Mouse (Mus musculus) lung, embryonic 14.5 days (tissue): Measurements from ENCODE around the gene Sfn. TPM values are rescaled to one million over a fixed set of nuclear protein-coding genes. Genes with fewer than 3 reads are reported as not detected.

Source experiments
- ATAC-seq: fragments of 200-750 bp; cut with Nextera tagmentation; 2 replicates; pipeline ENCODE4 v1.8.0; 2017; ENCODE audit warnings: mild to moderate bottlenecking, moderate TSS enrichment, moderate library complexity; ENCODE audit not compliant: insufficient read depth
- DNase-seq: peaks from one replicate; pipeline ENCODE4 v3.0.0-alpha.2; 2015
- H3K27ac ChIP-seq: fragments of 300-500 bp; sonication (generic); 2 replicates; pipeline ENCODE4 v1.5.1; 2014; ENCODE audit warnings: low read depth, mild to moderate bottlenecking, moderate library complexity
- H3K27me3 ChIP-seq: fragments of 300-500 bp; sonication (generic); 2 replicates; pipeline ENCODE4 v1.6.1; 2014; ENCODE audit warnings: low read length, control low read depth; ENCODE audit not compliant: insufficient read depth
- H3K36me3 ChIP-seq: fragments of 300-500 bp; sonication (generic); 2 replicates; pipeline ENCODE4 v1.6.1; 2014; ENCODE audit warnings: control low read depth; ENCODE audit not compliant: insufficient read depth
- H3K4me1 ChIP-seq: fragments of 300-500 bp; sonication (generic); 2 replicates; pipeline ENCODE4 v1.6.1; 2014; ENCODE audit warnings: antibody characterized with exemption, control low read depth; ENCODE audit not compliant: insufficient read depth
- H3K4me2 ChIP-seq: fragments of 300-500 bp; sonication (generic); 2 replicates; pipeline ENCODE4 v1.6.1; 2014; ENCODE audit warnings: mild to moderate bottlenecking
- H3K4me3 ChIP-seq: fragments of 300-500 bp; sonication (generic); 2 replicates; pipeline ENCODE4 v1.5.1; 2014; ENCODE audit warnings: low read depth, low read length
- H3K9ac ChIP-seq: fragments of 300-500 bp; sonication (generic); 2 replicates; pipeline ENCODE4 v1.6.1; 2014
- H3K9me3 ChIP-seq: fragments of 300-500 bp; sonication (generic); 2 replicates; pipeline ENCODE4 v1.6.1; 2016; ENCODE audit warnings: low read depth, low read length, control low read depth
- CTCF ChIP-seq: IDR thresholded peaks from 2 replicates; pipeline ENCODE4 v1.5.1; 2016; ENCODE audit warnings: antibody characterized with exemption, low read depth
- WGBS: fragments of 180-500 bp; shearing (Covaris S2); extraction: QIAGEN DNeasy Blood & Tissue Kit; methylation state at CpG from one replicate; pipeline ENCODE4 v1.1.7; 2014; 5-methylcytosine and 5-hydroxymethylcytosine counted together
- polyA plus RNA-seq: library from polyadenylated mRNA; unstranded; fragments of >200 nt; fragmentation: Nextera tagmentation; extraction: Ambion mirVana; gene quantifications from 2 replicates; pipeline ENCODE4 v1.2.1, GENCODE M21; 2014

Sfn gene
- polyA plus RNA-seq, 1 experiment from 2014 or later = 10.6 TPM

GRCm38 (mm10) chr4:133612416-133612815 lies 10.4 kb upstream of the Sfn start:
- H3K27ac ChIP-seq = no peak overlapping the region
- H3K4me1 ChIP-seq = no peaks in the 10 kb centered on the region
- no peak overlapping the region for H3K4me2 ChIP-seq
- TF ChIP-seq CTCF = peak; percentile 16
- DNase-seq (no peak), ATAC-seq (no peak)
- H3K36me3 ChIP-seq = peaks cover 51% of the 10 kb centered on the region
- no peak overlapping the region for H3K4me3 ChIP-seq
- WGBS = 94% methylated on average over 7 of the region's 7 CpGs
- H3K9ac ChIP-seq = no peak overlapping the region
- peaks cover 6% of the 10 kb centered on the region; the same call in 1 of the 2 replicates for H3K9me3 ChIP-seq
- no peaks in the 10 kb centered on the region for H3K27me3 ChIP-seq

- Histone ChIP-seq H3K9me3 (peaks cover 6% of the 10 kb centered on the region; the same call in 1 of the 2 replicates), H3K9ac (no peak overlapping the region), H3K4me2 (no peak overlapping the region), H3K4me3 (no peak overlapping the region), H3K27me3 (no peaks in the 10 kb centered on the region), H3K4me1 (no peaks in the 10 kb centered on the region), H3K36me3 (peaks cover 53% of the 10 kb centered on the region), H3K27ac (no peak overlapping the region)
- TF ChIP-seq CTCF = peak; percentile 50
- ATAC-seq (no peak), DNase-seq (no peak)
- WGBS = 98% methylated on average over 5 of the region's 5 CpGs
These were observed 9.8 kb upstream of the Sfn start for GRCm38 (mm10) chr4:133611815-133612214.

GRCm38 (mm10) chr4:133609719-133610118 lies 7.8 kb upstream of the Sfn start:
- Histone ChIP-seq H3K27me3 (no peaks in the 10 kb centered on the region), H3K4me1 (no peaks in the 10 kb centered on the region), H3K27ac (no peak overlapping the region), H3K9ac (no peak overlapping the region), H3K4me2 (no peak overlapping the region), H3K4me3 (no peak overlapping the region), H3K9me3 (peaks cover 6% of the 10 kb centered on the region; the same call in 1 of the 2 replicates), H3K36me3 (peaks cover 59% of the 10 kb centered on the region)
- peak; percentile 88 for DNase-seq
- peak; percentile 94 for TF ChIP-seq CTCF
- ATAC-seq = peak; percentile 73; the same call in 1 of the 2 replicates
- WGBS = 18% methylated on average over 6 of the region's 6 CpGs

- whole genome bisulfite sequencing = 69% methylated on average over 10 of the region's 10 CpGs
- no peak overlapping the region for H3K4me2 ChIP-seq
- peaks cover 5% of the 10 kb centered on the region for H3K27me3 ChIP-seq
- H3K9me3 ChIP-seq = peaks cover 4% of the 10 kb centered on the region; the same call in 1 of the 2 replicates
- no peak overlapping the region for H3K9ac ChIP-seq
- no peak for DNase-seq
- no peak overlapping the region for H3K27ac ChIP-seq
- H3K36me3 ChIP-seq = peaks cover 53% of the 10 kb centered on the region
- ATAC-seq = no peak
- H3K4me3 ChIP-seq = no peak overlapping the region
- no peak for TF ChIP-seq CTCF
- no peaks in the 10 kb centered on the region for H3K4me1 ChIP-seq
These were observed 5.3 kb upstream of the Sfn start for GRCm38 (mm10) chr4:133607284-133607683.

DNA sequence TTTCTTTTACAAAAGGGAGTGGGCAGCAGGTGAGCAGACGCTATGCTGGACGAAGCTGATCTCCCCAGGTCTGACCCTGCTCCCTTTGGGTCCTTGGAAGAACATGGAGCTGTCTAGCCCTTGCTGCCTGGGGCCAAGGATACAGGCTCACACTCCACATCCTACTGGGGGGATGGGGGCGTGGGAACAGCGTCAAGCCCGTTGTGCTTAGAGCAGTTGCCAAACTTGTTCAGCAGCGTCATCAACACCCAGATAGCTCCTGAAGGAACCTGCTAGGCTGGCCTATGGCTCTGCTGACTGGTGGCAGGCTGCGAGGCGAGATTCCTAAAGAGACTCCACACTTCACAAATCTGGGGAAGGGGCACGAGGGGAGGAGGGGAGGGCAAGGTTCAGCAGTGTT lies 3.4 kb upstream of the Sfn start:
- Histone ChIP-seq H3K36me3 (peaks cover 44% of the 10 kb centered on the region), H3K4me1 (no peaks in the 10 kb centered on the region), H3K9me3 (no peaks in the 10 kb centered on the region), H3K27me3 (peaks cover 17% of the 10 kb centered on the region), H3K27ac (peak overlapping the region; percentile 59; the same call in 1 of the 2 replicates), H3K9ac (no peak overlapping the region), H3K4me2 (no peak overlapping the region), H3K4me3 (no peak overlapping the region)
- WGBS = 42% methylated on average over 9 of the region's 9 CpGs
- peak; percentile 67 for DNase-seq
- no peak for TF ChIP-seq CTCF
- peak; percentile 50 for ATAC-seq

DNA sequence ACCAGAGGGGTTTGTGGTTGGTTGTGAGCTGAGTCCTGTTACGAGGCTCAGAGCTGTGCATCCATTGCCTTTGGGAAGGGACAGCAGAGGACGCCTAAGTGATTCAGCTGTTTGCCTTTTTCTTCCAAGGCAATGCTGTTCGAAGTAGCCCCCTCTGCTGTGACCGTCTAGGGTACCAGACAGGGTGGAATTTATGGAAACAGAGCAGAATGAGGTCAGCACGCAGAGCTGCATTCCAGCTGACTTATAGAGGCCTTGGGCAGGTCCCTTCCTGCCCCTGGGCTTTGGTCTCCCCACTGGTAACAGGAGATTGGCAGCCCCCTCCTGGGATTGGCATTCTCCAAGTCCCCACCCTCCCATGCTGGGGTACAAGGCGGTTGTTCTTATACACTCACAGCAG lies 2.9 kb upstream of the Sfn start:
- 57% methylated on average over 6 of the region's 6 CpGs for whole genome bisulfite sequencing
- peak overlapping the region; percentile 59; the same call in 1 of the 2 replicates for H3K27ac ChIP-seq
- no peak for ATAC-seq
- no peak for TF ChIP-seq CTCF
- peaks cover 44% of the 10 kb centered on the region for H3K36me3 ChIP-seq
- H3K4me3 ChIP-seq = no peak overlapping the region
- H3K4me2 ChIP-seq = no peak overlapping the region
- no peak overlapping the region for H3K9ac ChIP-seq
- H3K27me3 ChIP-seq = peaks cover 21% of the 10 kb centered on the region
- DNase-seq = no peak
- no peaks in the 10 kb centered on the region; the same call in 1 of the 2 replicates for H3K4me1 ChIP-seq
- no peaks in the 10 kb centered on the region for H3K9me3 ChIP-seq

DNA sequence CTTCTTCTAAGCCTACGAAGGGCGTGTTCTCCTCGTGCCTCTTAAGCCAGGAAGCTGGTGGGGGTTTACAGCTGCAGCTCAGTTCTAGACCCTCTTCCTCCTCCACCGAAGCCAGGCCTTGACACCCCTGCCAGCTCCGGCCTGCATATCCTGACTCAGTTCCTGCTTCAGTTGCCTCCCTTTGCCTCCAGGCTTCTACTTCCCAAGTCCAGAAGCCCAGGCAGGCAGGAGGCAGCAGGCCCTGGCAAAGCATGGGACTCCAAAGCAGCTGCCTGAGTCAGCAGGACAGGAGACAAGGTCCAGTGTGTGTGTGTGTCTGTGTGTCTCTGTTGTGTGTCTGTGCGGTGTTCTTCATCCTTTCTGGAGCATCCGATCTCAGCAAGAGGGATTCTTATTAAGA lies 2.2 kb upstream of the Sfn start:
- peaks cover 44% of the 10 kb centered on the region for H3K36me3 ChIP-seq
- no peak overlapping the region for H3K4me2 ChIP-seq
- no peak overlapping the region for H3K9ac ChIP-seq
- H3K27me3 ChIP-seq = peaks cover 23% of the 10 kb centered on the region
- no peak for DNase-seq
- no peaks in the 10 kb centered on the region; the same call in 1 of the 2 replicates for H3K4me1 ChIP-seq
- H3K4me3 ChIP-seq = no peak overlapping the region
- no peak for ATAC-seq
- TF ChIP-seq CTCF = no peak
- 78% methylated on average over 7 of the region's 7 CpGs for WGBS
- H3K27ac ChIP-seq = no peak overlapping the region
- H3K9me3 ChIP-seq = no peaks in the 10 kb centered on the region
